Mouse (Mus musculus) 3T3-L1 (cell line): ENCODE measurements at regions not wholly inside any gene's neighbourhood (a gene's known extent, or its start where the extent isn't known, plus 50 kb on each side); places are given as distances from the start of the nearest gene placed in this dataset.

ENCODE experiments used
- DNase-seq: peaks from one replicate; pipeline ENCODE4 v3.0.0-alpha.2; 2015; ENCODE audit warnings: low read depth, low spot score

GRCm38 (mm10) chr1:38739018-38739417 is 74.3 kb upstream of the Aff3 start:
- no peak for DNase-seq

GRCm38 (mm10) chr1:38735768-38736167 is 71.0 kb upstream of the Aff3 start:
- peak; percentile 81 for DNase-seq

DNA sequence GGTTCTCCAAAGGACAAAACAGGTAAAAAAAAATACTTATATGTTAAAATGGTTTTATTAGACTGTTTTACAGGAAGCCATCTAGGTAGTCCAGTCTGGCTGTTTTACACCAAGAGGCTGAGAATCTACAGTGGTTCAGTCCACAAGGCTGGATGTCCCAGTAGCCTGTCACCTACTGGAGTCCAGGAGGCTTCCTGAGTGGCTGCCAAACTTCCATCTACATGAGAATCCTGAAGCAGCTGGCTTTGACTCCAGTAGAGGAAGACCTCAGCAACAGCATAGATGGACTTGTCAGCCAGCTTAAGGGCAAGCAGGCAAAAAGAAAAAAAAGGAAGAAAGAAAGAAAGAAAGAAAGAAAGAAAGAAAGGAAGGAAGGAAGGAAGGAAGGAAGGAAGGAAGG is 68.4 kb upstream of the Aff3 start:
- no peak for DNase-seq

DNA sequence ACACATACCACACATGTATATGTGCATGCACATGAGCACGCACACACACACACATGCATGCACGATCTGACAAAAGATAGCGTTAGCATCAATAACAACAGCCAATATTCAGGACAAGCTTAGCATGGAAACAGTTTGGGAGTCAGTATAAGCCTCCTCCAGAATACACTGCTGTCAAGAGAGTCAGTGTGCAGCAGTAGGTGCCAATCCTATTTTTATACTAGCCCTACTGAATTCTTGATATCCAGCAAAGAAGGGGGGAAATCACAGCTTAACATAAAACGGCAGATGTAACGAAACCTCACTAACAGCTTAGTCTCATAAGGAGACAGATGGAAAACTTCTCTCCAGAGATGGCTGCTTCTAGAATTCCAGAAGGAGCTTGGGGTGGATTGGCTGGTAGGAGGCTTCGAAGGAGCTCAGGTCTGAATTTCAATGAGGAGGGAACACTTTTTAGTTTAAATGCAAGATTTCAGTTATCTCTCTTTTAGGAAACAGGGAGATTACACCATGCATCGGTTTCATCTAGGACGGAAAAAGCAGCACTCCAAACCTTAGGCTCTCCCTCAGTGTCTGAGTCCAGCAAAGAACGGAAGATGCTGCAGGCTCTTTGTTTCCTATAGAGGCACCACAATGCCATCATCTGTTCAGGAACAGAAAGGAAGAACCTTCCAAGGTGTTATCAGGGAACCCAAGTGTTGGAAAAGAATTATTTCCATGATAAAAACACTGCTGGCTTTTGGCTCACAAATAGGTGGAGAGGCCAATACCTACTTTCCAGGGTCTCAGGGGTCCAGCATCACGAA is 65.4 kb upstream of the Aff3 start:
- no peak for DNase-seq

- no peak for DNase-seq
Measured at GRCm38 (mm10) chr1:38725805-38726204, 61.0 kb upstream of the Aff3 start.

DNA sequence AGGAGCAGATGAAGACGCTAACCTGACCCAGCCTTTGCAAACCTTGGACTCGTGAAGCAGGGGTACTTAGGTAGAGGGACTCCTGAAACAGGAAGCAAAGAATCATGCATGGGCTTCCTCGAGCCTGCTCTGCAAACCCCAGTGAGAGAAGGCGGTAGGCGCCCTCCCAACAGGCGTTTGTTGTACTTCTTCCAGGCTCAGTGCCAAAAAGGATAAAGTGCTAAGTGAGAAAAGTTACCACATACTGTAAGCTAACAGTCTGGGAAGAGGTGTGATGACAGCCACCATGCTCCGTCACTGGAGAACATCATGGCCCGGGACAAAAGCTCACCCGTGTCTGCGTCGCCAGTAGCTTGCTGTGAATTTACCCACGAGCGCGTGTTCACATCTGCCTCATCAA is 59.9 kb upstream of the Aff3 start:
- DNase-seq: no peak

DNA sequence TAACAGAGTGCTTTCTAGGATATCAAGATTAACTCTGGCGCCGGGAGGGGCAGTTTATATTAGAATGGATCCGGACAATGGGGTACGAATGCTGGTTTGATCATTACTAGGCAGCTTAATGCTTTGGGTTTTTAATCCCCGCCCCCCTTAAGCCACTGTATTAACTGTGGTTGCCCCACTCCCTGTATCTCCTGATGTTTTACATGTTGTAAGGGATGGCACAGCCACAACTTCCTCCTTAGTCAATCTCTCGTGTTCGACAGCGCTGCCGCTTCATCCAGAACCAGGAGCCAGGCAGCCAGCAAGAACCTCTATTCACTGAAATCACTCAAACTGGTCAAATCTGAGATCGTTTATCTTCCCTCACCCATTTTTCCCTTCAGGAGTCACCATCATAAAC is 57.4 kb upstream of the Aff3 start:
- no peak for DNase-seq

DNA sequence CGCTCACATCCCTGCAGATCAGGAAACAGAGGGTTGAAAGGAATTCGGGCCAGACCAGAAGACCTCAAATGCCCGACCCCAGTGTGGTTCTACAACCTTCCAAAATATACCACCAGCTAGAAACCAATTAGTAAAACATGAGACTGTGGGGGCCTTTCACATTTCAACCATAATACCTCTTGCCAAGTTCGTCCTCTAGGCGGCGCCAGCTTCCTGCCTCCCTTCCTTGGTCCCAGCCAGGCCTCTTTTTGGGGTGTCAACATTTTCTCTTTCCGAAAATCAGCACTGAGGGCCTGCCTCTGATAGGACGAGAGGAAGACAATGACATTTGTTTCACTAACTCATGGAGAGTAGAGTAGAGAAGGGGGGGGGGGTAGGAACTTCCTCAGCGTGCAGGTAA is 55.5 kb upstream of the Aff3 start:
- DNase-seq: no peak

GRCm38 (mm10) chr1:38715621-38716020 is 50.9 kb upstream of the Aff3 start:
- DNase-seq: peak; percentile 50
